Mouse (Mus musculus): ENCODE data around the gene Cep57l1.

DNA sequence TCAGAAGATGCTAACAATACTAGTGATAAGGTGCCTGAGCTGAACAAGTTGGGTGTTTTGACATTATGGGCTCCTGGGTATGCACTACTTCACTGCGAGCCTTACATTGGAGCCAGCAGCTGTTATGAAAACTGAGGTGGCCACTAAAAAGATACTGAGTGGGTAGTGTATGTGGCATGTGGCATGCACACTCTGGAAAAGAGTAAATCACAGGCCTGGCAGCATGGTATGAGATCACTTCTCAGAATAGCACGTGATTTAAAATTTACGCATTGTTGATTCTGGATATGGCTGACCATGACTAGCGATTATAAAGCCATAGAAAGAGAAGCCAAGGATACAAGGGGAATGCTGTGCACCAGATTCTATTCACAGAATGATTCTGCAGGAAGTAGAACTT is 20.8 kb upstream of the Cep57l1 start:
- no peak for TF ChIP-seq CTCF (conservative IDR thresholded peaks at IDR 0.05; ENCODE audit: insufficient read depth, insufficient read length, low read depth, low read length)
- no peak for TF ChIP-seq POLR2A (IDR thresholded peaks at IDR 0.05; ENCODE audit: low read depth, low read length)

All from kidney, adult 2 months (tissue).